ENCODE assay signal across 25 mouse cellular contexts in the genomic region with DNA sequence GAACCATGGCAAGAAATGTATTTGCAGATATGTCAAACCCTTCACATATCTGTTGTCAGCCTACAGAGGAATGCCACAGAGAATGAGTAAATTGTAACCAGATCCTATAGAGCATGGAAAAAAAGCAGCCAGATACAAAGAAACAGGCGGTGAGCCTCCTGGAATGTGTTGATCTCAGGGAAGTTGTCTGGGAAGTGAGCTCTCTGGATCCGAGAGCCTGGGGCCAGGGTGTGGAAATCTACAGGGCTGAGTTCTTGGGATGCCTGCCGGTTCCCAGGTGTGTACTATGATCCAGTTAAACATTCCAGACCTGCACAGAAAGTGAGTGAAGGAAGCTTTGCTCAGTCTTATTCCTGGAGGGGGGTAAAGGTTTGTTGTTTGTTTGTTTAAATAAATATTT. TPM values are rescaled to one million over a fixed set of nuclear protein-coding genes. Genes with fewer than 3 reads are reported as not detected.
DNase-seq lines count a peak whose midpoint lies in the region; ATAC-seq and TF ChIP-seq lines count a peak whose summit lies in the region.
"Had no signal": no experiment of that assay in that cellular context is flagged by ENCODE, and none has a peak within 500 bp of the region (broad histone marks: within the 10 kb centered on the region; RNA-seq: fewer than 3 reads in every experiment).

No protein-coding gene starts in this region.

- no peak overlapping the region for H3K4me2 ChIP-seq in limb, embryonic 14.5 days (replicated peaks; ENCODE audit: low read depth, low read length, severe bottlenecking)
- H3K4me2 ChIP-seq in embryonic facial prominence, embryonic 13.5 days = no peak overlapping the region
- H3K4me2 ChIP-seq: embryonic facial prominence, embryonic 15.5 days; heart, embryonic 15.5 days; hindbrain, embryonic 13.5 days had no signal

- H3K27me3 ChIP-seq in limb, embryonic 14.5 days (ENCODE audit: control insufficient read depth, insufficient read depth, low read length) = no peaks in the 10 kb centered on the region
- no peaks in the 10 kb centered on the region for H3K27me3 ChIP-seq in limb, embryonic 10.5 days (ENCODE audit: low read depth, poor library complexity, severe bottlenecking)
- H3K27me3 ChIP-seq in embryonic facial prominence, embryonic 13.5 days = no peaks in the 10 kb centered on the region
- H3K27me3 ChIP-seq: embryonic facial prominence, embryonic 15.5 days; heart, embryonic 15.5 days; hindbrain, embryonic 13.5 days had no signal

- 0 out of 2 replicates have a peak, but pooled peaks cover under 1% of the 10 kb centered on the region for H3K4me1 ChIP-seq in limb, embryonic 14.5 days (ENCODE audit: control insufficient read depth, insufficient read depth, low read length)
- H3K4me1 ChIP-seq in limb, embryonic 10.5 days = no peaks in the 10 kb centered on the region
- H3K4me1 ChIP-seq in embryonic facial prominence, embryonic 13.5 days = peaks cover 19% of the 10 kb centered on the region
- H3K4me1 ChIP-seq: heart, embryonic 15.5 days had no signal

- no peak; the same call in 1 of the 2 replicates for ATAC-seq in limb, embryonic 14.5 days (ENCODE audit: low FRiP score, low read depth)
- ATAC-seq in embryonic facial prominence, embryonic 13.5 days (ENCODE audit: insufficient number of reproducible peaks, insufficient read depth, low FRiP score, low TSS enrichment, low read depth) = no peak
- ATAC-seq: forebrain, embryonic 14.5 days; hindbrain, postnatal 0 days had no signal

- WGBS in limb, embryonic 14.5 days = 33% methylated on average over 3 of the region's 3 CpGs
- WGBS in limb, embryonic 10.5 days = 67% methylated on average over 3 of the region's 3 CpGs
- 18% methylated on average over 3 of the region's 3 CpGs for WGBS in embryonic facial prominence, embryonic 13.5 days

- no peak for TF ChIP-seq POLR2A in limb, embryonic 14.5 days (IDR thresholded peaks at IDR 0.05; ENCODE audit: borderline replicate concordance, extremely low read depth, insufficient read depth, insufficient read length)

- H3K27ac ChIP-seq in limb, embryonic 14.5 days (replicated peaks; ENCODE audit: low read depth, low read length) = no peak overlapping the region
- no peak overlapping the region for H3K27ac ChIP-seq in limb, embryonic 10.5 days
- H3K27ac ChIP-seq in embryonic facial prominence, embryonic 13.5 days = 0 out of 2 replicates have a peak overlapping the region, but pooled peaks have one; percentile 22
- H3K27ac ChIP-seq: embryonic facial prominence, embryonic 15.5 days; forebrain, embryonic 10.5 days; heart, embryonic 10.5 days; heart, embryonic 15.5 days; hindbrain, embryonic 13.5 days; hindbrain, postnatal 0 days had no signal

- H3K9ac ChIP-seq in limb, embryonic 14.5 days (ENCODE audit: low read depth, low read length, severe bottlenecking) = no peak overlapping the region
- H3K9ac ChIP-seq in embryonic facial prominence, embryonic 13.5 days = no peak overlapping the region
- H3K9ac ChIP-seq: embryonic facial prominence, embryonic 15.5 days; heart, embryonic 15.5 days; hindbrain, embryonic 13.5 days had no signal

- H3K36me3 ChIP-seq in limb, embryonic 14.5 days (ENCODE audit: control insufficient read depth, insufficient read depth, low read length) = no peaks in the 10 kb centered on the region
- H3K36me3 ChIP-seq in limb, embryonic 10.5 days = no peaks in the 10 kb centered on the region
- H3K36me3 ChIP-seq in embryonic facial prominence, embryonic 13.5 days = no peaks in the 10 kb centered on the region
- H3K36me3 ChIP-seq: embryonic facial prominence, embryonic 15.5 days; forebrain, embryonic 10.5 days; G1E; heart, embryonic 10.5 days; heart, embryonic 15.5 days; hindbrain, embryonic 13.5 days had no signal

- DNase-seq in limb, embryonic 14.5 days (ENCODE audit: low spot score) = peak; percentile 14
- DNase-seq in limb, embryonic 10.5 days (ENCODE audit: low spot score) = no peak
- peak; percentile 21 for DNase-seq in R1 (ENCODE audit: low read depth, low spot score)
- DNase-seq in mesoderm, embryonic 11.5 days (ENCODE audit: low read depth, low spot score) = peak; percentile 25
- no peak for DNase-seq in adrenal gland, postnatal 10 days
- no peak for DNase-seq in layer of hippocampus, postnatal 36 days
- DNase-seq in left cerebral cortex, adult 9 months (ENCODE audit: low spot score in 2 of 2) = no peak
- DNase-seq: adrenal gland, adult 8-10 months; cerebellum, adult 11 months; cerebellum, adult 8-10 months; cerebellum, postnatal 14 days; embryo, embryonic 11 days; gastrocnemius, postnatal 10 days; heart, adult 18-20 months; heart, postnatal 14 days had no signal

- no peaks in the 10 kb centered on the region for H3K9me3 ChIP-seq in limb, embryonic 14.5 days (ENCODE audit: control insufficient read depth, low read length)
- H3K9me3 ChIP-seq in limb, embryonic 10.5 days (replicated peaks) = no peaks in the 10 kb centered on the region
- no peaks in the 10 kb centered on the region for H3K9me3 ChIP-seq in embryonic facial prominence, embryonic 13.5 days
- H3K9me3 ChIP-seq: embryonic facial prominence, embryonic 15.5 days; forebrain, embryonic 10.5 days; G1E; heart, embryonic 10.5 days; heart, embryonic 15.5 days had no signal

- H3K4me3 ChIP-seq in limb, embryonic 14.5 days (replicated peaks; ENCODE audit: low read length) = no peak overlapping the region
- no peak overlapping the region for H3K4me3 ChIP-seq in limb, embryonic 10.5 days
- no peak overlapping the region for H3K4me3 ChIP-seq in embryonic facial prominence, embryonic 13.5 days
- H3K4me3 ChIP-seq: embryonic facial prominence, embryonic 15.5 days; erythroblast, embryonic 14.5 days; forebrain, embryonic 10.5 days; heart, embryonic 10.5 days; heart, embryonic 15.5 days; hindbrain, embryonic 13.5 days had no signal

RNA-seq across cellular contexts. Expression of a gene that starts 24.3 kb away (rescaled TPM):
- polyA plus RNA-seq in limb, embryonic 14.5 days (2012; rRNA removed) = 21.9 and 43.1 TPM in 2 replicates
- polyA plus RNA-seq in limb, embryonic 14.5 days (2014; fragmentation: Nextera tagmentation; extraction: Ambion mirVana) = 47.7 and 53.5 TPM in 2 replicates
- 38.4 and 46.9 TPM in 2 replicates for polyA plus RNA-seq in limb, embryonic 10.5 days (2016; fragmentation: Nextera tagmentation; extraction: Ambion mirVana)
- 47.3 and 48.4 TPM in 2 replicates for polyA plus RNA-seq in embryonic facial prominence, embryonic 13.5 days (2015; fragmentation: Nextera tagmentation; extraction: Ambion mirVana)
- total RNA-seq in adrenal gland, postnatal 10 days (2021) = 10 to 100 TPM; 35.2 to 52.2 TPM
- 1 to 10 TPM; 1.4 to 1.7 TPM for total RNA-seq in layer of hippocampus, postnatal 36 days (2021)

Comparison
In these comparisons a context has a peak if more than half of its experiments do, and no peak if none do; other contexts are left out.
1. DNase-seq: peak in limb, embryonic 14.5 days (single experiment), R1 (single experiment) and mesoderm, embryonic 11.5 days (single experiment); none in limb, embryonic 10.5 days (single experiment), adrenal gland, postnatal 10 days (single experiment), layer of hippocampus, postnatal 36 days (0 of 2) and left cerebral cortex, adult 9 months (0 of 2).